Mouse (Mus musculus) left cerebral cortex, postnatal 25 days (tissue): ENCODE data around the gene Anapc11. TPM values are rescaled to one million over a fixed set of nuclear protein-coding genes. Genes with fewer than 3 reads are reported as not detected.
A peak's percentile ranks its signal among the peaks of the same experiment; 100 is the strongest.
"Not testable (repeated sequence)": the region's sequence is repeated elsewhere in the genome, so short reads cannot be mapped to it uniquely, and the experiment has no call there.

Experiments
- DNase-seq, 2 experiments: peaks; one replicate each; pipeline ENCODE4 v3.0.0; 2022; ENCODE audit warnings: low spot score in 2 of 2, mixed read lengths in 1 of 2
- intact Hi-C: fragments of 180-260 bp; cut with DNase I; formaldehyde crosslinking; loops from one replicate; pipeline ENCODE4 v1.15.1; 2025
- total RNA-seq, 2 experiments: library from RNA; stranded (reverse); gene quantifications; 2 replicates each; pipeline ENCODE4 v1.2.3; 2021

Gene Anapc11
- total RNA-seq = 10 to 100 TPM; 93.2 to 94.8 TPM

DNA sequence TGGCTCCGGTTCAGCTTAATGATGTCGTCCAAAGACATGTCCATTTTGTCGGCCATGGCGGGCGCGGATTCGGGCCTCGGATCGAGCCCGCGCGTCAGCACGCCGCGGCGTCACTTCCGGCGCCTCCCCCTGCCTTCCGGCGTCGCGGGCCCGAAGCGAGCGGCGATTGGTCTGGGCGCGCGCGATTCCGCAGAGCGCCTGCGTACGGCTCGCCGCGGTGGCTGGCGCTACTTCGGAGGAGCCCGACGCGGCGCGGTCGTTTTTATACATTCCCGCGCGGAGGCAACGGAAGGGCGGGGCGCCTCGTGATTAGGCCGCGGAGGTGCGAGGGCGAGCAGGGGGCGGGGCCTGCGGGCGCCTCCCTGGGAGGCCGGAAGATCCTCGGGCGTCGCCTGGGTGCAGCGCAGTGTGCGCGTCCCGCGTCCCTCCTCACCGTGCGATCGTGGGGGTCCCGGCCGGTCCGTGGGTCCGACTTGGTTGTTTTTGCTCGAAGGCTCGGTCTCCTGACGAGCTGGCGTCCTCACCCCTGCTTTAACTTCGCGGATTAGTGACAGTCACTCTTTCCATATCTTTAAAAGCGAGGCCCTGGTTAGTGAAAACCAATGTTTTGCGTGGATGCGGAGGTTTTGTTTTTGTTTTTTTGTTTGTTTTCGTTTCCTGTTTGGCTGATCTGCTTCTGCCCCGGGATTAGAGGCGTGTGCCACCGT, at the start of gene Anapc11, which contains the start of gene Alyref:
Gene Anapc11, plus strand, starts transcription at position 139 of the 707 bp plus-strand sequence.
Gene Alyref, minus strand, starts transcription at position 83 of the 707 bp plus-strand sequence.
- DNase-seq = peak; percentile 95 to 96
- intact Hi-C loops = no loop called here

- intact Hi-C loops = no loop called here
Measured at GRCm38 (mm10) chr11:120548786-120549167, 49.4 kb upstream of the Anapc11 start.

DNA sequence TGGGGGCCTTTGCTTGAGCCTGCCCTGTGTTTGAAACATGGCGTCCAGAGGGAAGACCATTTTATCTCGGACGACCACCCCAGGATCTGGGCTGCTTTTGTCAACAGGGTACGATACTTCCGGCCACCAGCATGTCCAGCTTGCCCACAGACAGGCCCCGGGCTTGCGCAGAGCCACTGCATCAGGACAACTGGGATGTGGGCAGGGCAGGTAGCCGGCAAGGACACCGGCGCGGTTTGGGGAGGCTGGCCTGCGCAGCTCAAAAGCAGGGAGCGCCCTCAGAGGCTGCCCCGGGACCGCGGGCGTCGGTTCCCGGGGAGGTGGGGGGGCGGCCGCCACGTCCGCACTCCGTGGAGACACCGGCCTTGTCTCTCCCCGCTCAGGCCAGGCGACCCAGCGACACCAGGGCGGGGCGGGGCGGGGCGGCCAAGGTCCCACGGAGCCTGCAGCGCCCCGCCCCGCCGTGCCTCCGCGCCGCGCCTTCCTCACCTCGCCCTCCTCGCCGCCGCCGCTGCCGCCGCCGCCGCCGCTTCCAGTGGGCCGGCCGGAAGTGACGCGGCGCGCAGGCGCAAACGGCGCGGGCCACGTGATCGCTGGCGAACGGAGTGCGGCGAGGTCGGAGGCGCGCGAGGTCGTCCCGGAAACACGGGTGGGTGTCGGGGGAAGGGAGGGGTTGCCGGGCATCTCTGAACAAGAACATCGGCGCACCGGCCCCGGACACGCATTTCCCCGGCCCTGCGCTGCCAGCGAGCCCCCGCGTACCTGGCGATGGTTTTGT, 48.9 kb upstream of the Anapc11 start, which contains the start of gene Mcrip1:
Gene Mcrip1, minus strand, starts transcription at position 560 of the 778 bp plus-strand sequence.
- intact Hi-C loops = no loop called here
- peak; percentile 93 to 94 for DNase-seq

More at GRCm38 (mm10) chr11:120548786-120549167, 49.4 kb upstream of the Anapc11 start:
- no peak for DNase-seq

- intact Hi-C loops = no loop called here
- no peak for DNase-seq
Measured at GRCm38 (mm10) chr11:120549986-120550809, 48.0 kb upstream of the Anapc11 start.

DNA sequence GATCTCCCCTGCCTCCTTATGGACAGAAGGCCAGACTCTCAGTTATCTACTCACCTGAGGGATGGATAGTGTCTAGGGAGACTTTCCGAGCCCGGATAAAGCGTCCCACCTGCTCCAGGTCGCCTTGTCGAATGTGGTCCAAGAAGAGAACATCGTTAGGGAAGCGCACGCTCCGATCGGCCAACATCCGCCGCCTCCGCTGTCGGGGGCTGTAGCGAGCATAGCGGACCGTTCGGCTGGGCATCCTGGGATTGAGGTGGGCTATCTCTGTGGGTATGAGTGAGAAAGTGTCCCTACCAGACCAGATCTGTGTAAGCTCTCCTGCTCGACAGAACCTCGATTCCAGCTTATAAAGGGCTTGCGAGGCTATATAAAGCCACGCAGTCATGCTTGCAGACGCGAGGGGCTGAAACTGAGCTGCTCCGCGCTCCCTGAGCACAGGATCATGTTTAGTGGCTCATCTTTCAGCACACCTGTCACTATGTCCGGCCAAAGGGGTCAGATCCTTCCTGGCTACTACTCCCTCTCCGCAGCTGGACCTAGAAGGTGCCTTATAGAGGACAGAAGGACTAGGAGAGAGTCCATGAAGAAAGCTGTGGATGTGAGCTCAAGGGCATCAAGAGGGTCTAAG, 47.3 kb upstream of the Anapc11 start, which contains the start of gene Ppp1r27:
Gene Ppp1r27, minus strand, starts transcription at position 323 of the 631 bp plus-strand sequence.
- no peak for DNase-seq
- intact Hi-C loops = no loop called here

GRCm38 (mm10) chr11:120552736-120553135, 45.5 kb upstream of the Anapc11 start:
- DNase-seq = no peak
- intact Hi-C loops = no loop called here

DNA sequence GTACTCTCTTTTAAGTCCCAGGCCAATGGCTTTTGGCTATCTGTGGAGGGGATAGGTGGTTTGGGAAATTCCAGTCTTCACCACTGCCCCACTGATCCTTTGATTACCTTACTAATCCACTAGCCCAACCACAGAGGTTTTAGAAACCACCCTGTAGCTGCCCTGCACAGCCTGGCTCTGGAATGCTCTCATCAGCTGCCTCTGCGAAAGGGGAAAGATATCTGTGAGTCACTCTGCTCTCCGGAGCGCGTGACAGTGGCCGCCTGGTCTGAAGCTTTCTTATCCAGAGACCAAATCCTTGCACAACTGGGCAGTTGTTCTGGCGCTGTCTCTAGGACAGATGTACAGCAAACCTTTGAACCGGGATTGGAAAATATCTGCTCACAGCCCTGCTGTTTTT, 43.4 kb upstream of the Anapc11 start:
- DNase-seq = no peak
- intact Hi-C loops = no loop called here

DNA sequence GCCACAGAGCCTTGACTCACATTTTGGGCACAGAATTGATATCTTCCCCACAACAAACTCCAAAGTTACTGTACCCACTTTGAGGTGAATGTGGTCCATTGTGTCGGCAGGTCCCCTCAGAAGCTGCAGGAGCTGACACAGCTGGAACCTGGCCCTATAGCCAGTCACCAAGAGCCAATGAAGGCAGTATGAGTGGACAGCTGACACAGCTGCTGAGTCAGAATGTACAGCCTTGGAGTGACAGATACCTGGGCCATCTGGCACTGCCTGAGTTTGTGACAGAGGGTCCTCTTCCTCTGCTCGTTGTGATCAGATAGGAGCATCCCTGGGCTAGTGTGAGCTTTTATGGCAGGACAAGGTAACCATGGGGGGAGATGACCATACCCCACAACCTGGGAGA, 43.0 kb upstream of the Anapc11 start:
- DNase-seq = no peak
- intact Hi-C loops = no loop called here

- DNase-seq, intact Hi-C loops: not testable (repeated sequence)
Measured at GRCm38 (mm10) chr11:120558843-120559242, 39.4 kb upstream of the Anapc11 start.

DNA sequence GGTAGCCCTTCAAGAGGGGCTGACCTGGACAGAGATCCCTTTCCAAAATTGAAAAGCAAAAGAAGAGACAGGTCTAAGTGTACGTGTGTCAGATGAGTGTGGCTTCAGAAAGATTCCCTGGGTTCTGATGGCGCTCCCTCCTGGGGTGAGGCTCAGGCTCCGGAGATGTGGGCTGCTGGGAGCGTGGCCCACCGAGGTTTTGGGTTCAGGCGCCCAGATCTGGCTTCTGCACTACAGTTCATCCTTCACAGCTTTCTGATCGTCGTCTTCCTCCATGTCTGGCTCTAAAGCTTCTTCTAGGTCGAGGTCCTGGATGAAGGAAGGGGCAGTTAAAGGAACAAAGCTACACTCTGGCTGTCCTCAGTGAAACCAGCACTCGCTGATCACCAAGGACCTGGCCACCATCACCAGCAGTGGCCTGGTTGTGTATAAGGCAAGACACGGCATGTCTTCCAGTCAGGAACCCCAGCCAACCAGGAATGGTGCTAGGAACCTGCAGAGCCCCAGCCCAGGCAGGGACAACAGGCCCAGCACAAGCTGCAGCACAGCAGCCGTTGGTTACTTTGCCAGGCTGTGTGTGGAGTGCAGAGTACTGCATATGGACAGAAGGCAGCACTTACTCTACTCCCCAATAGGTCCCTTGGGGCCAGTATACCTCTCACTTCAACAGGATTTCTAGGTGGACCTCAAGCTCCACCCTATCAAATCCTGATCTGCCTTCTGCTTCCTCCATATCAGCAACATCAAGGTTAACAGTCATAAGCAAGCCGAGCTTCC, 37.1 kb upstream of the Anapc11 start:
- no peak for DNase-seq
- intact Hi-C loops = no loop called here

GRCm38 (mm10) chr11:120562949-120563348, 35.3 kb upstream of the Anapc11 start:
- no peak for DNase-seq
- intact Hi-C loops = no loop called here

DNA sequence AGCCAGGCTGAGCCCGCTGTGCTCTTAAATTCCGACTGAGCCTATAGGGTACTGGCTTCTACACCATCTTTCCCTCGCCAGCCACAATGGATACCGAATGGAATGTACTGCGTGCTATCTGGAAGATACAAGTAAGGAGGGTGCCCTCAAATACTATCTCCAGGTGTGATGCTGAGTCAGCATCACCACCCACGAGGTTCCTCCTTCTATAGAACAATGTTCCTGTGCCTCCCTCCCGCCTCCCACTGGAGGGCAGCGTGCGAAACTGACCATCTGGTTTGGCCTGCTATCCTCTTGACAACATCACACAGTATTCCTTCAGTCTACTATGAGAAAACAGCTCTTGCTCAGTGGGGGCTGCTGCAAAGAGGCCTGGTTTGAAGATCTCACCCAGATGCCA, 33.1 kb upstream of the Anapc11 start:
- intact Hi-C loops = loop anchor here (2.0 kb wide), 1 partner anchor 46 kb away; no protein-coding TSS in a partner anchor
- peak in 1 of 2 experiments; percentile 53 for DNase-seq

GRCm38 (mm10) chr11:120568324-120568723, 29.9 kb upstream of the Anapc11 start:
- DNase-seq = no peak
- intact Hi-C loops = no loop called here

- intact Hi-C loops = no loop called here
Measured at GRCm38 (mm10) chr11:120571122-120571521, 27.1 kb upstream of the Anapc11 start.

GRCm38 (mm10) chr11:120571754-120572416, 26.3 kb upstream of the Anapc11 start:
- no peak for DNase-seq
- intact Hi-C loops = loop anchor here (2.0 kb wide), 1 partner anchor 53 kb away; no protein-coding TSS in a partner anchor

More at GRCm38 (mm10) chr11:120571122-120571521, 27.1 kb upstream of the Anapc11 start:
- no peak for DNase-seq

DNA sequence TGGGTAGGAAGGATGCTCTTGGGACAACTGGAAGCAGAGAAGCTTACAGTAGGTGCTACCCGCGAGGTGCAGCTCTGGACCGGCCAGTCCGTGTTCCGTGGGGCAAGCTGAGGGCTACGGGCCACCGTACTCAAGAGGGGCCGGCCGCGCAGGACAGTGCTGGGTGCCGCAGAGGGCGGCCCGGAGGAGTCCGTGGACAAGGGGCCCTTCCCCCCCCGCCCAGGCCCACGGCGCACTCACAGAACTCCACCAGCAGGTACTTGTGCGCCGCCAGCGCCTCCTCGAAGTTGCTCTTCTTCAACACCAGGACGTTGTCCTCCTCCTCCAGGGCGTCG, 25.8 kb upstream of the Anapc11 start:
- intact Hi-C loops = loop anchor here (2.0 kb wide), 1 partner anchor 54 kb away; no protein-coding TSS in a partner anchor
- DNase-seq = no peak

DNA sequence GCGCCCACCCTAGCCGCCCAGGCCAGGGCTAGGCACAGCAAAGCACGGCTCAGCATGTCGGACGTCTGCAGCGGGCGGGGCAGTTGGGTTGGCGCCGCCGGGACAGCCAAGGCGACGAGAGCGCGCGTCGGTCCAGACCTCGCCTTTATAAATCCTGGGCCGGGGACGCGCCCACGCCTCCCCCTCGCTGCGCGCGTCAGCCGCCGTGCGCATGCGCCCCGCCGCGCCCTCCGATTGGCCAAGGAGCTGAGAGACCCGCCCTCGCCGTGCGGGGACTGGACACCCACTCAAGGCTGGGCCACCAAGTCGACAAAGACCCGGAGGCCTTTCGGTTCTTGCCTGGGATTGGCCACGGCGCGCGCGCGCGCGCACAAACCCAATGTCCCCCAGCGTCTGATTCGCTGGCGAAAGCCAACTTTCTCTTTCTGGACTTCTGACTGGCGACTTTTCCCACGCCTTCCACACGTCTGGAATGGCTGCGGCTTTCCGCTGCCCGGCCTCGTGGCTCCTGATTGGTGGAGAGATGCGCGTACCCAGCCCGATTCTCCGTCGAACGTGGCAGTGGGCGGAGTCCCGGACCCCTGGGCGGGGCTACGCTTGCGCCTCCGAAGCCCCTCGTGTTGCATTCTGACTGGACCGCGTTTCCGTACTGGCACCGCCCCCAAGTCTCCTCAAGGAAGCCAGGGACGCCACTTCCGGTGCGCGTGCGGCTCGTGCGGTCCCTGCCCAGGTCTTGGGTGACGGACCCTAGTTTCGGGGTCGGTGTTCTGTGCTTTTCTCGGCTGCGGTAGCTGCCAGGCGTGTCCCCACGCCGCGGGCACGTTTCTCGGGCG, 25.3 kb upstream of the Anapc11 start, which contains the start of gene P4hb:
Gene P4hb, minus strand, starts transcription at position 502 of the 833 bp plus-strand sequence.
- intact Hi-C loops = loop anchor here (1.0 to 2.0 kb wide), 2 partner anchors 8 to 54 kb away; partner anchors contain the start of gene Arhgdia
- peak; percentile 100 for DNase-seq
